Mouse (Mus musculus) heart, embryonic 16.5 days (tissue): ENCODE results near the gene Sec23b. TPM values are rescaled to one million over a fixed set of nuclear protein-coding genes. Genes with fewer than 3 reads are reported as not detected.

Experiments
- ATAC-seq: fragments of 200-750 bp; cut with Nextera tagmentation; replicated peaks from 2 replicates; pipeline ENCODE4 v1.8.0; 2017; ENCODE audit warnings: moderate number of reproducible peaks; ENCODE audit not compliant: insufficient read depth, low FRiP score; ENCODE audit errors: extremely low read depth
- H3K27ac ChIP-seq: fragments of 300-500 bp; sonication (generic); 2 replicates; pipeline ENCODE4 v1.5.1; 2014; ENCODE audit warnings: mild to moderate bottlenecking, low read length, control low read depth, moderate library complexity
- H3K27me3 ChIP-seq: fragments of 300-500 bp; sonication (generic); 2 replicates; pipeline ENCODE4 v1.6.1; 2014; ENCODE audit warnings: low read length, mixed read lengths; ENCODE audit not compliant: control insufficient read depth, insufficient read depth
- H3K36me3 ChIP-seq: fragments of 300-500 bp; sonication (generic); 2 replicates; pipeline ENCODE4 v1.6.1; 2014; ENCODE audit not compliant: control insufficient read depth, insufficient read depth
- H3K4me1 ChIP-seq: fragments of 300-500 bp; sonication (generic); 2 replicates; pipeline ENCODE4 v1.6.1; 2014; ENCODE audit warnings: low read length, mixed read lengths; ENCODE audit not compliant: control insufficient read depth, insufficient read depth
- H3K4me2 ChIP-seq: fragments of 300-500 bp; sonication (generic); 2 replicates; pipeline ENCODE4 v1.6.1; 2014; ENCODE audit warnings: low read depth, mild to moderate bottlenecking, control low read depth, low read length
- H3K4me3 ChIP-seq: fragments of 300-500 bp; sonication (generic); 2 replicates; pipeline ENCODE4 v1.5.1; 2014; ENCODE audit warnings: mild to moderate bottlenecking, control low read depth, low read length
- H3K9ac ChIP-seq: fragments of 300-500 bp; sonication (generic); 2 replicates; pipeline ENCODE4 v1.6.1; 2014; ENCODE audit warnings: low read length, control low read depth
- H3K9me3 ChIP-seq: fragments of 300-500 bp; sonication (generic); replicated peaks from 2 replicates; pipeline ENCODE4 v1.6.1; 2016; ENCODE audit warnings: low read length; ENCODE audit not compliant: control insufficient read depth
- WGBS: fragments of 180-500 bp; shearing (Covaris S2); extraction: QIAGEN DNeasy Blood & Tissue Kit; methylation state at CpG from one replicate; pipeline ENCODE4 v1.1.7; 2014; 5-methylcytosine and 5-hydroxymethylcytosine counted together
- polyA plus RNA-seq: library from polyadenylated mRNA; unstranded; fragments of >200 nt; fragmentation: Nextera tagmentation; extraction: Ambion mirVana; gene quantifications from 2 replicates; pipeline ENCODE4 v1.2.1, GENCODE M21; 2015

The Sec23b gene
- polyA plus RNA-seq, 1 experiment from 2014 or later = 51.9 TPM

GRCm38 (mm10) chr2:144593951-144594651 lies 38.1 kb downstream of the Sec23b start, which contains the start of gene Smim26:
Gene Smim26, plus strand, starts transcription at chr2:144594054.
- peaks cover 4% of the 10 kb centered on the region for H3K4me1 ChIP-seq
- peak; percentile 98 for ATAC-seq
- H3K36me3 ChIP-seq = peaks cover 4% of the 10 kb centered on the region; the same call in 1 of the 2 replicates
- WGBS = under 1% methylated on average over 31 of the region's 31 CpGs
- peak within 1 kb of the TSS; percentile 88 for H3K4me2 ChIP-seq
- peak within 1 kb of the TSS; percentile 63 for H3K4me3 ChIP-seq
- no peaks in the 10 kb centered on the region for H3K27me3 ChIP-seq
- H3K27ac ChIP-seq = peak within 1 kb of the TSS; percentile 30
- H3K9me3 ChIP-seq = no peaks in the 10 kb centered on the region
- H3K9ac ChIP-seq = peak within 1 kb of the TSS; percentile 72

GRCm38 (mm10) chr2:144598006-144598405 lies 42.0 kb downstream of the Sec23b start:
- WGBS = 62% methylated on average over 2 of the region's 2 CpGs
- H3K27me3 ChIP-seq = no peaks in the 10 kb centered on the region
- no peak overlapping the region for H3K27ac ChIP-seq
- no peak overlapping the region for H3K4me3 ChIP-seq
- no peaks in the 10 kb centered on the region for H3K9me3 ChIP-seq
- peaks cover 6% of the 10 kb centered on the region for H3K4me1 ChIP-seq
- no peak for ATAC-seq
- H3K36me3 ChIP-seq = peaks cover 4% of the 10 kb centered on the region; the same call in 1 of the 2 replicates
- no peak overlapping the region for H3K4me2 ChIP-seq
- H3K9ac ChIP-seq = no peak overlapping the region

GRCm38 (mm10) chr2:144599831-144600687 lies 44.0 kb downstream of the Sec23b start, which contains the start of gene Dtd1:
Gene Dtd1, plus strand, starts transcription at chr2:144599897.
- WGBS = 2% methylated on average over 50 of the region's 50 CpGs
- Histone ChIP-seq H3K9ac (peak within 1 kb of the TSS; percentile 91), H3K9me3 (no peaks in the 10 kb centered on the region), H3K27me3 (no peaks in the 10 kb centered on the region), H3K4me3 (peak within 1 kb of the TSS; percentile 79), H3K27ac (0 out of 2 replicates have a peak within 1 kb of the TSS, but pooled peaks have one; percentile 15), H3K36me3 (peaks cover 4% of the 10 kb centered on the region; the same call in 1 of the 2 replicates), H3K4me2 (peak within 1 kb of the TSS; percentile 70), H3K4me1 (peaks cover 2% of the 10 kb centered on the region; the same call in 1 of the 2 replicates)
- ATAC-seq = peak; percentile 93

- WGBS = 94% methylated on average over 1 of the region's 1 CpGs
- no peak overlapping the region for H3K27ac ChIP-seq
- no peak overlapping the region for H3K4me3 ChIP-seq
- no peaks in the 10 kb centered on the region for H3K36me3 ChIP-seq
- ATAC-seq = no peak
- H3K27me3 ChIP-seq = no peaks in the 10 kb centered on the region
- H3K9me3 ChIP-seq = no peaks in the 10 kb centered on the region
- H3K4me2 ChIP-seq = no peak overlapping the region
- no peak overlapping the region for H3K9ac ChIP-seq
- peaks cover 2% of the 10 kb centered on the region; the same call in 1 of the 2 replicates for H3K4me1 ChIP-seq
These were observed 45.5 kb downstream of the Sec23b start for GRCm38 (mm10) chr2:144601576-144601975.

- no peaks in the 10 kb centered on the region for H3K36me3 ChIP-seq
- H3K4me2 ChIP-seq = no peak overlapping the region
- 85% methylated on average over 6 of the region's 6 CpGs for WGBS
- H3K9me3 ChIP-seq = peaks cover 2% of the 10 kb centered on the region; the same call in 1 of the 2 replicates
- H3K27me3 ChIP-seq = no peaks in the 10 kb centered on the region
- ATAC-seq = no peak
- H3K9ac ChIP-seq = no peak overlapping the region
- H3K27ac ChIP-seq = no peak overlapping the region
- H3K4me3 ChIP-seq = no peak overlapping the region
- no peaks in the 10 kb centered on the region for H3K4me1 ChIP-seq
These were observed 57.9 kb downstream of the Sec23b start for GRCm38 (mm10) chr2:144613956-144614355.

GRCm38 (mm10) chr2:144617074-144617874 lies 61.2 kb downstream of the Sec23b start:
- Histone ChIP-seq H3K4me1 (no peaks in the 10 kb centered on the region), H3K27ac (no peak overlapping the region), H3K4me3 (no peak overlapping the region), H3K4me2 (no peak overlapping the region), H3K27me3 (no peaks in the 10 kb centered on the region), H3K9me3 (no peaks in the 10 kb centered on the region), H3K9ac (no peak overlapping the region), H3K36me3 (no peaks in the 10 kb centered on the region)
- ATAC-seq = no peak
- 64% methylated on average over 16 of the region's 16 CpGs for WGBS

GRCm38 (mm10) chr2:144621491-144621890 lies 65.5 kb downstream of the Sec23b start:
- no peak overlapping the region for H3K27ac ChIP-seq
- H3K9ac ChIP-seq = no peak overlapping the region
- H3K4me1 ChIP-seq = no peaks in the 10 kb centered on the region
- no peaks in the 10 kb centered on the region for H3K27me3 ChIP-seq
- H3K9me3 ChIP-seq = no peaks in the 10 kb centered on the region
- H3K4me2 ChIP-seq = no peak overlapping the region
- no peak for ATAC-seq
- 0 out of 2 replicates have a peak, but pooled peaks cover 2% of the 10 kb centered on the region for H3K36me3 ChIP-seq
- WGBS = 89% methylated on average over 6 of the region's 6 CpGs
- no peak overlapping the region for H3K4me3 ChIP-seq

- Histone ChIP-seq H3K4me3 (no peak overlapping the region), H3K9ac (no peak overlapping the region), H3K9me3 (0 out of 2 replicates have a peak, but pooled peaks cover 5% of the 10 kb centered on the region), H3K4me2 (no peak overlapping the region), H3K4me1 (no peaks in the 10 kb centered on the region), H3K27me3 (no peaks in the 10 kb centered on the region), H3K36me3 (peaks cover 4% of the 10 kb centered on the region; the same call in 1 of the 2 replicates), H3K27ac (no peak overlapping the region)
- no peak for ATAC-seq
- 81% methylated on average over 2 of the region's 2 CpGs for WGBS
These were observed 77.5 kb downstream of the Sec23b start for GRCm38 (mm10) chr2:144633551-144633950.
